In genomic region chr11:31871911-31872310, GRCm38 (mm10) we compare ENCODE assay signal across 8 mouse cellular contexts. TPM values are rescaled to one million over a fixed set of nuclear protein-coding genes. Genes with fewer than 3 reads are reported as not detected.
DNase-seq lines count a peak whose midpoint lies in the region; ATAC-seq and TF ChIP-seq lines count a peak whose summit lies in the region.

TSS of gene Cpeb4 (plus strand) at chr11:31872211.

- H3K4me1 ChIP-seq in kidney, postnatal 0 days (replicated peaks; ENCODE audit: insufficient read depth, low read length): peaks cover 13% of the 10 kb centered on the region
- H3K4me1 ChIP-seq in cortical plate, adult 2 months (ENCODE audit: control insufficient read depth, insufficient read depth, low read length): no peaks in the 10 kb centered on the region; the same call in 1 of the 2 replicates
- peaks cover 11% of the 10 kb centered on the region for H3K4me1 ChIP-seq in heart, embryonic 12.5 days (replicated peaks)
- H3K4me1 ChIP-seq in neural tube, embryonic 14.5 days (ENCODE audit: control insufficient read depth, insufficient read depth, low read length): peaks cover 20% of the 10 kb centered on the region

- no peak for ATAC-seq in kidney, postnatal 0 days (replicated peaks; ENCODE audit: low FRiP score, low read depth)
- no peak for ATAC-seq in heart, embryonic 12.5 days (ENCODE audit: insufficient number of reproducible peaks, low FRiP score)
- ATAC-seq in neural tube, embryonic 14.5 days (ENCODE audit: low read depth): no peak

- H3K4me2 ChIP-seq in kidney, postnatal 0 days (ENCODE audit: low read length): peak within 1 kb of the TSS; percentile 86
- peak within 1 kb of the TSS; percentile 82 for H3K4me2 ChIP-seq in heart, embryonic 12.5 days
- H3K4me2 ChIP-seq in neural tube, embryonic 14.5 days (ENCODE audit: low read depth, low read length): peak within 1 kb of the TSS; percentile 97

- no peak for TF ChIP-seq POLR2A in cortical plate, adult 2 months (IDR thresholded peaks at IDR 0.05; ENCODE audit: extremely low read depth, insufficient read depth, low read length)

- peak within 1 kb of the TSS; percentile 82 for H3K27ac ChIP-seq in kidney, postnatal 0 days
- H3K27ac ChIP-seq in cortical plate, adult 2 months (ENCODE audit: insufficient read depth, low read length): peak within 1 kb of the TSS; percentile 61
- H3K27ac ChIP-seq in heart, embryonic 12.5 days (ENCODE audit: poor library complexity, severe bottlenecking): peak within 1 kb of the TSS; percentile 80
- H3K27ac ChIP-seq in neural tube, embryonic 14.5 days (ENCODE audit: low read depth, low read length): peak within 1 kb of the TSS; percentile 81

- no peak for TF ChIP-seq CTCF in kidney, postnatal 0 days (IDR thresholded peaks at IDR 0.05; ENCODE audit: low read depth)
- no peak for TF ChIP-seq CTCF in cortical plate, adult 2 months (IDR thresholded peaks at IDR 0.05; ENCODE audit: extremely low read depth, insufficient read depth, low read length)

- DNase-seq in kidney, postnatal 0 days (ENCODE audit: low spot score): no peak
- no peak for DNase-seq in kidney, postnatal 4 days
- DNase-seq in left cerebral cortex, postnatal 25 days (ENCODE audit: low spot score in 2 of 2): no peak
- DNase-seq in Muller cell, postnatal 12 days (ENCODE audit: inconsistent ontology term): no peak
- DNase-seq in right cerebral cortex, postnatal 4 days: no peak

- intact Hi-C loops in left cerebral cortex, postnatal 25 days (cut with DNase I): loop anchor here (2.0 to 5.0 kb wide), 3 partner anchors 70 to 193 kb away; no protein-coding TSS in a partner anchor

- no peaks in the 10 kb centered on the region for H3K27me3 ChIP-seq in kidney, postnatal 0 days (ENCODE audit: insufficient read depth, low read length)
- H3K27me3 ChIP-seq in heart, embryonic 12.5 days (replicated peaks): no peaks in the 10 kb centered on the region
- no peaks in the 10 kb centered on the region for H3K27me3 ChIP-seq in neural tube, embryonic 14.5 days (ENCODE audit: control insufficient read depth, insufficient read depth, low read length)

- no peaks in the 10 kb centered on the region for H3K9me3 ChIP-seq in kidney, postnatal 0 days (replicated peaks; ENCODE audit: low read length)
- H3K9me3 ChIP-seq in heart, embryonic 12.5 days (replicated peaks): no peaks in the 10 kb centered on the region
- H3K9me3 ChIP-seq in neural tube, embryonic 14.5 days (ENCODE audit: control insufficient read depth, low read length): no peaks in the 10 kb centered on the region

- 55% methylated on average over 4 of the region's 4 CpGs for WGBS in kidney, postnatal 0 days
- WGBS in heart, embryonic 12.5 days: 55% methylated on average over 4 of the region's 4 CpGs
- WGBS in neural tube, embryonic 14.5 days: 60% methylated on average over 4 of the region's 4 CpGs

- peak within 1 kb of the TSS; percentile 85 for H3K9ac ChIP-seq in kidney, postnatal 0 days (ENCODE audit: low read depth, low read length)
- peak within 1 kb of the TSS; percentile 91 for H3K9ac ChIP-seq in heart, embryonic 12.5 days
- H3K9ac ChIP-seq in neural tube, embryonic 14.5 days (replicated peaks; ENCODE audit: low read depth, low read length): peak within 1 kb of the TSS; percentile 92

- peak within 1 kb of the TSS; percentile 86 for H3K4me3 ChIP-seq in kidney, postnatal 0 days (replicated peaks; ENCODE audit: low read depth, low read length)
- peak within 1 kb of the TSS; percentile 49 for H3K4me3 ChIP-seq in cortical plate, adult 2 months (ENCODE audit: insufficient read depth, low read length)
- peak within 1 kb of the TSS; percentile 77 for H3K4me3 ChIP-seq in heart, embryonic 12.5 days
- peak within 1 kb of the TSS; percentile 93 for H3K4me3 ChIP-seq in neural tube, embryonic 14.5 days (ENCODE audit: low read depth, low read length)

- no peaks in the 10 kb centered on the region for H3K36me3 ChIP-seq in kidney, postnatal 0 days (ENCODE audit: insufficient read depth, low read length)
- H3K36me3 ChIP-seq in heart, embryonic 12.5 days: no peaks in the 10 kb centered on the region
- no peaks in the 10 kb centered on the region for H3K36me3 ChIP-seq in neural tube, embryonic 14.5 days (ENCODE audit: control insufficient read depth, insufficient read depth, low read length)

RNA-seq across cellular contexts. Expression of gene Cpeb4, which starts in this region (rescaled TPM):
- polyA plus RNA-seq in kidney, postnatal 0 days (2015; fragmentation: Nextera tagmentation; extraction: Ambion mirVana): 6.1 and 6.7 TPM in 2 replicates
- polyA plus RNA-seq in cortical plate, adult 2 months (2012; rRNA removed): 52.1 and 53.5 TPM in 2 replicates
- polyA plus RNA-seq in heart, embryonic 12.5 days (2016; fragmentation: Nextera tagmentation; extraction: Ambion mirVana): 13.6 and 16.0 TPM in 2 replicates
- 100 to 1,000 TPM; 157 to 160 TPM for total RNA-seq in left cerebral cortex, postnatal 25 days (2021)
- 42.6 and 43.4 TPM in 2 replicates for polyA plus RNA-seq in neural tube, embryonic 14.5 days (2014; fragmentation: Nextera tagmentation; extraction: Ambion mirVana)
